Mouse (Mus musculus): ENCODE results near the gene Cyp27a1. TPM values are rescaled to one million over a fixed set of nuclear protein-coding genes. Genes with fewer than 3 reads are reported as not detected.

Gene Cyp27a1
- polyA plus RNA-seq, 1 experiment from 2014 or later: 6.9 TPM

- no peaks in the 10 kb centered on the region for H3K9me3 ChIP-seq (replicated peaks)
- DNase-seq (ENCODE audit: low spot score): no peak
- no peaks in the 10 kb centered on the region for H3K27me3 ChIP-seq (ENCODE audit: low read depth, poor library complexity, severe bottlenecking)
- H3K4me1 ChIP-seq: no peaks in the 10 kb centered on the region
- no peak overlapping the region for H3K4me3 ChIP-seq
- no peak overlapping the region for H3K27ac ChIP-seq (replicated peaks)
- WGBS: 88% methylated on average over 3 of the region's 3 CpGs
- H3K36me3 ChIP-seq: peaks cover 33% of the 10 kb centered on the region
Observed at GRCm38 (mm10) chr1:74704156-74704555, 9.2 kb upstream of the Cyp27a1 start.

GRCm38 (mm10) chr1:74705016-74705415 lies 8.4 kb upstream of the Cyp27a1 start:
- Histone ChIP-seq H3K4me1 (no peaks in the 10 kb centered on the region), H3K36me3 (peaks cover 25% of the 10 kb centered on the region), H3K9me3 (replicated peaks) (no peaks in the 10 kb centered on the region), H3K4me3 (no peak overlapping the region), H3K27ac (replicated peaks) (no peak overlapping the region), H3K27me3 (ENCODE audit: low read depth, poor library complexity, severe bottlenecking) (no peaks in the 10 kb centered on the region)
- DNase-seq (ENCODE audit: low spot score): no peak
- WGBS: 86% methylated on average over 5 of the region's 5 CpGs

DNA sequence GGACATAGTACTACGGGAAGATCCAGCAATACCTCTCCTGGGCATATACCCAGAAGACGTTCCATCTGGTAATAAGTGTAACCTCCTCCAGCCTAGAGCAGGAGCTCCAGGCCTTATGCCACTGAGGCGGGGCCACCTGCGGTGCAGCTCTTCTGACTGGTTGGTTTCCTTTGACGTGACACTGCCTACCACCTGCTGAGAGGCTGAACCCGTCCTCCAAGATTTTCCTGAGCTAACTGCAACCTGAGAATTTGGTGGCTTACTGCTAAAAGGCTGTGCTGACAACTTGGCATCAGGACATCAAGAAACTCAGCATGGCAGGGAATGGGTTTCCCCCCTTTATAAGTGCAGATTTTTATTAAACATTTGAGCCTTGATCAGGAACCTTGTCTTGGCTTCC lies 3.8 kb upstream of the Cyp27a1 start:
- Histone ChIP-seq H3K27ac (replicated peaks) (no peak overlapping the region), H3K4me1 (peaks cover 20% of the 10 kb centered on the region), H3K36me3 (no peaks in the 10 kb centered on the region), H3K4me3 (no peak overlapping the region), H3K9me3 (replicated peaks) (no peaks in the 10 kb centered on the region), H3K27me3 (ENCODE audit: low read depth, poor library complexity, severe bottlenecking) (peaks cover 14% of the 10 kb centered on the region)
- DNase-seq (ENCODE audit: low spot score): no peak
- WGBS: 38% methylated on average over 6 of the region's 6 CpGs

GRCm38 (mm10) chr1:74712046-74712445 lies 1.3 kb upstream of the Cyp27a1 start:
- no peak for DNase-seq (ENCODE audit: low spot score)
- H3K4me1 ChIP-seq: peaks cover 20% of the 10 kb centered on the region
- H3K4me3 ChIP-seq: no peak overlapping the region
- no peaks in the 10 kb centered on the region for H3K36me3 ChIP-seq
- no peak overlapping the region for H3K27ac ChIP-seq (replicated peaks)
- peaks cover 22% of the 10 kb centered on the region for H3K27me3 ChIP-seq (ENCODE audit: low read depth, poor library complexity, severe bottlenecking)
- WGBS: 77% methylated on average over 4 of the region's 4 CpGs
- H3K9me3 ChIP-seq (replicated peaks): no peaks in the 10 kb centered on the region

GRCm38 (mm10) chr1:74712461-74713098 lies 794 bp upstream of the Cyp27a1 start:
- 39% methylated on average over 5 of the region's 5 CpGs for WGBS
- Histone ChIP-seq H3K36me3 (no peaks in the 10 kb centered on the region), H3K4me1 (peaks cover 20% of the 10 kb centered on the region), H3K4me3 (peak overlapping the region; percentile 70), H3K27me3 (ENCODE audit: low read depth, poor library complexity, severe bottlenecking) (peaks cover 22% of the 10 kb centered on the region), H3K27ac (replicated peaks) (peak overlapping the region; percentile 85; the same call in 1 of the 2 replicates), H3K9me3 (replicated peaks) (no peaks in the 10 kb centered on the region)
- DNase-seq (ENCODE audit: low spot score): no peak

GRCm38 (mm10) chr1:74713859-74714730 lies 721 bp downstream of the Cyp27a1 start:
- peak overlapping the region; percentile 85 for H3K27ac ChIP-seq (replicated peaks)
- peaks cover 20% of the 10 kb centered on the region for H3K4me1 ChIP-seq
- H3K9me3 ChIP-seq (replicated peaks): no peaks in the 10 kb centered on the region
- peaks cover 22% of the 10 kb centered on the region for H3K27me3 ChIP-seq (ENCODE audit: low read depth, poor library complexity, severe bottlenecking)
- peak overlapping the region; percentile 70 for H3K4me3 ChIP-seq
- DNase-seq (ENCODE audit: low spot score): no peak
- H3K36me3 ChIP-seq: no peaks in the 10 kb centered on the region
- 40% methylated on average over 12 of the region's 12 CpGs for WGBS

DNA sequence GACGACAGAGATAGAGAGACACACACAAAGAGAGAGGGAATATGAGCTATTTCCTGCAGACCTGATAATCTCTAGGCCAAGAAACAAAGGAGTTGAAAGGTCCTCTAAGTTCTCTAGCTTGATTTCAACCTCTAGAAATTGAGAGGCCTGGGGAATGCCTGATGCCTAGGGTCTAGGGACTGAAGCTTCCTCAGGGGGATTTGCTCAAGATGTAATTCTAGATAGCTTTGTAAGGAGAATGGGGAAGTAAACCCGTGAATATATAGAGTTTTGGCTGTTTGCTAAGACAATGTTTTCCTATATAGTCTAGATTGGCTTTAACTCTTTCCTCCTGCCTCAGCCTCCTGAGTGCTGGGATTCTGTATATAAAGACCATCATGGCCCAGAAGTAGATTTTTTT lies 1.6 kb downstream of the Cyp27a1 start:
- no peaks in the 10 kb centered on the region for H3K36me3 ChIP-seq
- 71% methylated on average over 2 of the region's 2 CpGs for WGBS
- no peak overlapping the region for H3K27ac ChIP-seq (replicated peaks)
- DNase-seq (ENCODE audit: low spot score): no peak
- H3K4me1 ChIP-seq: peaks cover 24% of the 10 kb centered on the region
- no peaks in the 10 kb centered on the region for H3K9me3 ChIP-seq (replicated peaks)
- peaks cover 22% of the 10 kb centered on the region for H3K27me3 ChIP-seq (ENCODE audit: low read depth, poor library complexity, severe bottlenecking)
- H3K4me3 ChIP-seq: no peak overlapping the region

GRCm38 (mm10) chr1:74715468-74715867 lies 2.1 kb downstream of the Cyp27a1 start:
- no peak for DNase-seq (ENCODE audit: low spot score)
- Histone ChIP-seq H3K9me3 (replicated peaks) (no peaks in the 10 kb centered on the region), H3K27me3 (ENCODE audit: low read depth, poor library complexity, severe bottlenecking) (peaks cover 22% of the 10 kb centered on the region), H3K36me3 (no peaks in the 10 kb centered on the region), H3K4me1 (peaks cover 24% of the 10 kb centered on the region), H3K4me3 (no peak overlapping the region), H3K27ac (replicated peaks) (no peak overlapping the region)
- WGBS: 73% methylated on average over 5 of the region's 5 CpGs

- Histone ChIP-seq H3K36me3 (no peaks in the 10 kb centered on the region), H3K27me3 (ENCODE audit: low read depth, poor library complexity, severe bottlenecking) (peaks cover 22% of the 10 kb centered on the region), H3K4me3 (no peak overlapping the region), H3K9me3 (replicated peaks) (no peaks in the 10 kb centered on the region), H3K4me1 (peaks cover 24% of the 10 kb centered on the region), H3K27ac (replicated peaks) (no peak overlapping the region)
- DNase-seq (ENCODE audit: low spot score): no peak
- WGBS: 94% methylated on average over 6 of the region's 6 CpGs
Observed at GRCm38 (mm10) chr1:74715886-74716285, 2.5 kb downstream of the Cyp27a1 start.

GRCm38 (mm10) chr1:74718113-74718512 lies 4.7 kb downstream of the Cyp27a1 start:
- no peak overlapping the region for H3K4me3 ChIP-seq
- no peak for DNase-seq (ENCODE audit: low spot score)
- H3K27me3 ChIP-seq (ENCODE audit: low read depth, poor library complexity, severe bottlenecking): peaks cover 22% of the 10 kb centered on the region
- H3K27ac ChIP-seq (replicated peaks): no peak overlapping the region
- no peaks in the 10 kb centered on the region for H3K9me3 ChIP-seq (replicated peaks)
- WGBS: 89% methylated on average over 8 of the region's 8 CpGs
- H3K36me3 ChIP-seq: no peaks in the 10 kb centered on the region
- peaks cover 19% of the 10 kb centered on the region for H3K4me1 ChIP-seq

GRCm38 (mm10) chr1:74719281-74719680 lies 5.9 kb downstream of the Cyp27a1 start:
- Histone ChIP-seq H3K9me3 (replicated peaks) (no peaks in the 10 kb centered on the region), H3K27me3 (ENCODE audit: low read depth, poor library complexity, severe bottlenecking) (peaks cover 11% of the 10 kb centered on the region), H3K36me3 (no peaks in the 10 kb centered on the region), H3K27ac (replicated peaks) (no peak overlapping the region), H3K4me1 (peaks cover 7% of the 10 kb centered on the region; the same call in 1 of the 2 replicates), H3K4me3 (no peak overlapping the region)
- 82% methylated on average over 3 of the region's 3 CpGs for WGBS
- DNase-seq (ENCODE audit: low spot score): no peak

GRCm38 (mm10) chr1:74721657-74722056 lies 8.3 kb downstream of the Cyp27a1 start:
- no peak for DNase-seq (ENCODE audit: low spot score)
- no peak overlapping the region for H3K27ac ChIP-seq (replicated peaks)
- H3K4me3 ChIP-seq: no peak overlapping the region
- no peaks in the 10 kb centered on the region for H3K9me3 ChIP-seq (replicated peaks)
- H3K36me3 ChIP-seq: no peaks in the 10 kb centered on the region
- H3K27me3 ChIP-seq (ENCODE audit: low read depth, poor library complexity, severe bottlenecking): no peaks in the 10 kb centered on the region
- H3K4me1 ChIP-seq: 0 out of 2 replicates have a peak, but pooled peaks cover 4% of the 10 kb centered on the region
- 78% methylated on average over 6 of the region's 6 CpGs for WGBS

DNA sequence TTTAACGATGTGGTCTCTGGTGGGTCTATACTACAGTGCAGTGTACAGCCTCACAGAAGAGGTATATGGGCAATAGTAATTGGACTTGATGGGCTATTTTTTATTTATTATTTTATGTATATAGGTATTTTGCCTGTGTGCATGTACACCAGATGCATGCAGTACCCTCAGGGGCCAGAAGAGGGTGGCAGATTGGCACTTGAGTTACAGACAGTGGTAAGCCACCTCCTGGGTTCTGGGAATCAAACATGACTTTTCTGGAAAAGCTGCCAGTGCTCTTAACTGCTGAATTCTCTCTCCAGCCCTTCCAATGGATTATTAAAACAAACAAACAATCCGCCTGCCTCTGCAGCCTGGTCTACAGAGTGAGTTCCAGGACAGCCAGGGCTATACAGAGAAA lies 10.4 kb downstream of the Cyp27a1 start:
- H3K4me3 ChIP-seq: no peak overlapping the region
- no peaks in the 10 kb centered on the region for H3K36me3 ChIP-seq
- WGBS: 79% methylated on average over 2 of the region's 2 CpGs
- no peaks in the 10 kb centered on the region for H3K9me3 ChIP-seq (replicated peaks)
- no peaks in the 10 kb centered on the region for H3K27me3 ChIP-seq (ENCODE audit: low read depth, poor library complexity, severe bottlenecking)
- H3K4me1 ChIP-seq: 0 out of 2 replicates have a peak, but pooled peaks cover 4% of the 10 kb centered on the region
- DNase-seq (ENCODE audit: low spot score): peak; percentile 28
- no peak overlapping the region for H3K27ac ChIP-seq (replicated peaks)

All from midbrain, embryonic 10.5 days (tissue).